Mouse (Mus musculus) stomach, postnatal 0 days (tissue): ENCODE measurements around the gene Cox8c.

ENCODE experiments used
- CTCF ChIP-seq: IDR thresholded peaks from 2 replicates; pipeline ENCODE4 v1.5.1; 2016; ENCODE audit warnings: antibody characterized with exemption, low read depth, mild to moderate bottlenecking, moderate library complexity
- EP300 ChIP-seq: optimal IDR thresholded peaks from 2 replicates; pipeline ENCODE3; 2016; ENCODE audit warnings: antibody characterized with exemption

GRCm38 (mm10) chr12:102908191-102908590, 9.1 kb downstream of the Cox8c start:
- TF ChIP-seq EP300: no peak
- TF ChIP-seq CTCF: no peak
